Mouse (Mus musculus): Measurements from ENCODE around the gene Prkg2. TPM values are rescaled to one million over a fixed set of nuclear protein-coding genes. Genes with fewer than 3 reads are reported as not detected.

Prkg2 gene
- polyA plus RNA-seq (2014; fragmentation: Illumina TruSeq; extraction: RNeasy Lipid Tissue Mini Kit (QIAGEN cat#74804); ENCODE audit: low replicate concordance) = 147 TPM

DNA sequence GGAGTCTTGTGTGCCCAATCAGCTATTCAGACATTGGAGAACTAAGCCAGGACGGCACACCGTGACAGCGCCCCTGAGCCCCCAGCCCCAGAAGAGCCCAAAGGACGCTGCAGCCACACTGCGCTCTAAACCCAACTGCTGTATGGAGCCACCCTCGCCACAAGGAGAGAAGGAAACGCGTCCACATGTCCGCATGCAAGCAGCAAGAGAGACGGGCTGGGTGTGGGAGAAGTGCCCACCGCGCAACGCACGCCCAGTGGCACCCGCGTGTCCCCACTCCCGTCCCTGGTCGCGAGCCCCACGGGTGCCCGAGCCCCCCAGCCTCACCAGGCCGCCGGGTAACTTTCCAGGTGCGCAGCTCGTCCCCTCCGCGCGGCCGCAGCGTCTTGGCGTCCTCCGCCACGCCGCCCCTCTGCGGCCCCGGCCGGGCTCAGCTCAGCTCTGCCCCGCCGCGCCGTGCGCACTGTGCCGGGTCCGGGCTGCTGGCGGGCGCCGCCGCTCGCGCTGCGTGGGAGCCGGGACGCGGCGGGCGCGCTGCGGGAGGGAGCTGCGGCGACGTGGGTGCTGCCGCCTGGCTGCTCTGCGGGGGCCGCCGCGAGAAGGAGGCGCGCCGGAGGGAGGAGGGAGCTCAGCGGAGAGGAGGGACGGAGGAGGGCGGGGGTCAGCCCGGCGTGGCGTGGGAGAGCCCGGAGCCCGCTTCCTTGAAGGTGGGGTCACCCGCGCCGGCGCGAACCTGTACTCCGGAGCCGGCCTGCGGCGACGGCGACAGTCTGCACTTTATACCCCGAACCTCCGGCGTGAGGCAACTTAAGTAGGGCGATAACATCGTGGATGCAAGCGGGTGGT lies at the start of gene Prkg2:
Prkg2 (minus strand) TSS at position 756 of the 846 bp plus-strand sequence.

Other genes with a start within 250 kb of the Prkg2 start
- 16.6 TPM for gene Bmp3, start 182.9 kb downstream of the Prkg2 start, polyA plus RNA-seq (2014; fragmentation: Illumina TruSeq; extraction: RNeasy Lipid Tissue Mini Kit (QIAGEN cat#74804); ENCODE audit: low replicate concordance)

Data from small intestine, adult 10 weeks (tissue).